Mouse (Mus musculus): ENCODE results near the gene Ccdc24. TPM values are rescaled to one million over a fixed set of nuclear protein-coding genes. Genes with fewer than 3 reads are reported as not detected.

Ccdc24 gene
- total RNA-seq, 2 experiments from 2014 or later, result not detected

DNA sequence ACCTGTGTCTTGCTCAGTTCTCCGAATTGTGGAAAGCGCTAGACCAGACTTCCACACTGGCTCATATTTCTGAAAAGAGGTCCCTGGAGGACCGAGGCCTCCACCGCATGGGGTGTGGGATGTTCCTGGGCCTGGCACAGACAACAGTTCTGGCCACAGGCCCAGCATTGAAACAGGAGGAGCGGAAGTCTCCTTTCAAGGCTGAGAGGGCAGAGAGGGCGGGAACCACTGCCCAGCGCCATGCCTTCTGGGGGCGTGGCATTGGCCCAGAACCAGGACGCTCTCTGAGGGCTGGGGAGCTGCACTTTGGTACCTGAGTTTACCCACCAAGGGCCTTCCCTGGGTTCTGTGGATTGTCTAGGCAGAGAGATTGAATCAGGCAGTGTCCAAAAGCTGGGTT is 6.3 kb downstream of the Ccdc24 start:
- ATAC-seq (replicated peaks; ENCODE audit: low FRiP score, low TSS enrichment, poor library complexity, severe bottlenecking), result peak; percentile 62

DNA sequence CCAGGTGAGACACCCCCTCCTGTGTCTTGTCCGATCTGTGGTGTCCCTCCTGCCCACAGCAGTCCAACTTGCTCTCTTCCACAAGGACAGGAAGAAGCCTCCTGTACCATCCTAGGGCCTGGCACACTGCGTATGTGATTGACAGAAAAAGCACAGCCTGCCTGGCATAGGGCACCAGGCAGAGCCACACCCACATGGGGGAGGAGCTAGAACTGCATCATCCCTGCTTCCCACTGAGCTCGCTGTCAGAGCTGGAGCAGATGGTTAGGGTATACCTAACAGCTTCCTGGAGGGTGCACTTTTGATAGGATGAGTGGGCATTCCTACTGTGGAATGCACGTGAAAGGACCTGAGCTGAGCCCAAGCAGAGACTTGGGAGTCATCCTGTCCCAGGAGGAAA is 9.5 kb downstream of the Ccdc24 start:
- ATAC-seq (replicated peaks; ENCODE audit: low FRiP score, low TSS enrichment, poor library complexity, severe bottlenecking), result no peak

DNA sequence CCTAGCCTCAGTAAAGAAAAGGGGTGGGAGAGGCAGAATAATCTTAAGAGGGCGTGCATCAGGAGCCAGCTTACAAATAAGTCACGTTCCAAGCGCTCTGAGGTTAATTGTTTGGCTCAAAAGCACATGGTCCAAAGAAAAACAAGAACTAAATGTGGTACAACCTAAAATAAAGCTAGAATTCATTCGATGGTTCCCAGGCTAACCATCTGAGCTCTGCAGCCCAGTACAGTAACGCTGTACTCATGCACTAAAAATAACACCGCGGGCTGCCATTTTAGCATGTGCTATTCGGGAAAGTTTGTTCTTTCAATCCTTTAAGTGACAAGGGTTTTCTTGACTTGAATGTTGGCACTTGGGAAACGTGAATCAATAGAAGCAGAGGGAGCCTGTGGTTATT is 11.8 kb downstream of the Ccdc24 start:
- ATAC-seq (replicated peaks; ENCODE audit: low FRiP score, low TSS enrichment, poor library complexity, severe bottlenecking), result no peak

DNA sequence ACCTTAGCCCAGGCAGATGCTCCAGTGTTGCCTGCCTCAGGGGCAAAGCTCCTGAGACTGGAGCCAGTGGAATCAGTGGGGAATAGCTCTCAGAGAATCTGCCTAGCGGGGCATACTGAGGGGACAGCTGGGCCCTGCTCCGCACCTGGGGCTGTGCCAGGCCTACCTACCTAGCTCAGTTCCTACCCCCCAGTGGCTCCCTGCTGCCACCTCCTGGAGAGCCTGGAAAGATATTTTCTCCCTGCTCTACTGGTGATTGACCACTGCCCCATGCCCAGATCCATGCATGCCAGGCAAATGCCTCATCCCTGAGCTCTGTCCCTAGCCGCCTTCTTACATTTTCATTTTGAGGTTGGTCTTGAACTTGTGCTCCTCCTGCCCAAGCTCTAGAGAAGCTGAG is 13.6 kb downstream of the Ccdc24 start:
- peak; percentile 53 for ATAC-seq (replicated peaks; ENCODE audit: low FRiP score, low TSS enrichment, poor library complexity, severe bottlenecking)

DNA sequence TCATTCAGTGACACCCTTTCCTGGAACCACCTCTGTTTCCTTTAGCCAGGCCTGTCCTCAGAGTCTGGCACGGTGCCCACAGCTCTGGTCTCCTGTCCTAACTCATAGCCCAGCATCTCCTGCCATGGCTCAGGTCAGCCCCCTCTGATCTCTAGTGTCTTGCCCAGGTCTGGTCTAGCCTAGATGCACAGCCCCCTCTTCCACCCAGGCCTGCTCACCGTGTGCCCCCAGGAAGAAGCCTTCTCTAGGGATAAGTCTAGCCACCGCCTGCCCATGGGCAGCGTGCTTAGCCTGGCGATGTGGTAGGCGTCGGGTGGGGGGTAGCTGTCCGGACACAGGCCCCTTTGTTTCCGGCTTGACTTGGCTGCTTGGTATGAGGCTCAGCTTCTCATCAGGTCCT is 17.2 kb downstream of the Ccdc24 start:
- ATAC-seq (replicated peaks; ENCODE audit: low FRiP score, low TSS enrichment, poor library complexity, severe bottlenecking), result no peak

DNA sequence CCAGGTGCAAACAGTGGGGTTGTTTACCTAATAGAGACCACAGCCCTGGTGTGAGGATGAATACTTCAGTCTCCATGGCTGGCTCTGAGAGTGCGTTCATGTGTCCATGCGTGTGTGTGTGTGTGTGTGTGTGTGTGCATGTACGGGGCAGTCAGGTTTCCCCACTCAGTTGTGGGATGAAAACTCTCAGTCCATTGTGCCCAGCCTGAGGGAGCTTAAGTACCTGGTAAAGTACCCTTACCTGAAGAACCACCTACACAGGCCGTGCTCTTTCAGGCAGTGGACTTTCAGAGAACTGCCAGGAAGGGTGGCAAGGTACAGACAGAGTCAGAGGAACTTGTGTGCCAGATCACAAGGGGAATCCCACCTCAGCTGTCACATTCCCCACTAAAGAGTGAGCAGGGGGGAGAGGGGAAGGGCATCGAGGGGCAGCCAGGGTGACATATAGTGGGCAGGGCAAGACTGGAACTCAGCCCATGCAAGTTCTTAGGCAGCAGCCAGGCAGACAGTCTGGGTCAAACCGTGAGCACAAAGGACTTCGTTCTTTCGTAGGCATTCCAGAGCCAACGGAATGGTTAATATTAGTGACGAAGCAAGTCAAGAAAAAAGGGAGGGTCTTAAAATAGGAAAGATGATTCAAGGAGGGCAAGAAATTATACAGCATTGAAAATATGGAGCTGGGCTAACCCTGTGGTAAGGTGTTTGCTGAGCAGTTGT is 20.0 kb downstream of the Ccdc24 start:
- ATAC-seq (replicated peaks; ENCODE audit: low FRiP score, low TSS enrichment, poor library complexity, severe bottlenecking), result no peak

DNA sequence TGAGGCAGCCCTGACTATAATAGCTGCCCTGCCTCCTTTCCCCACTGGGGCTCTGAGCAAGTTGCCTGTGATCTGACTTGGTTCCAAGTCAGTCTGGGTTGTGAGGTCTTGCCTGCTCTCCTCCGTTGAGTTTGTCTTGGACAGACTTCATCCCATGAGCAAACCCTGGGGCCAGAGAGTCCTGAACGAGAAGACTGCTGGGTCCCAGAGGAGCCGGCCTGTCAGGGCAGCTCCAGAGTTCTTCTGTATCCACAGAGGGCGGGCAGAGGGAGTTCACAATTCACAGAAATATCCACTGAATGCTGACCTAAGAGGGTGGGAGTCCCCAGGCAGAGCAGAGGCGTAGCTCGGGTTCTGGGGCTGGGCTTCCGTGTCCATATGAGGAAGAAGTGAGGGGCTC is 21.5 kb downstream of the Ccdc24 start:
- ATAC-seq (replicated peaks; ENCODE audit: low FRiP score, low TSS enrichment, poor library complexity, severe bottlenecking), result no peak

DNA sequence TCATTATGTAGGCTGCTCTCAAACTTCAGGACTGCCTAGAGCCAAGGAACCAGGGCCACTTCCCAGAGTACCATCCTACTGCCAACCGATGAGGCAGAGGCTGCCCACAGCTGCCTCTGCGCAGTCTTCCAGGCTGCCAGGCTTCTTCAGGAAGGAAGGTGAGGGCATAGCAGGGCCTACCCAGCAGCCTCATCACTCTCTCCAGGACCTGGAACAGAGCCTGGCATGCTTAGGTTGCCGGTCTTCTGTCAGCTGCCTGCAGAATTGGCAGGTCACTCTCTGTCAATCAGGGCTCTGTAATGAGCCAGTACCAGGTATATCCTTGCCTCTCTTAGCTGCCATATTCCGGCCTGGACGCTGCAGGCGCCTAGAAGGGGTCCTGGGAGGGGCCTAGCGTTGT is 22.2 kb downstream of the Ccdc24 start:
- ATAC-seq (replicated peaks; ENCODE audit: low FRiP score, low TSS enrichment, poor library complexity, severe bottlenecking), result no peak

DNA sequence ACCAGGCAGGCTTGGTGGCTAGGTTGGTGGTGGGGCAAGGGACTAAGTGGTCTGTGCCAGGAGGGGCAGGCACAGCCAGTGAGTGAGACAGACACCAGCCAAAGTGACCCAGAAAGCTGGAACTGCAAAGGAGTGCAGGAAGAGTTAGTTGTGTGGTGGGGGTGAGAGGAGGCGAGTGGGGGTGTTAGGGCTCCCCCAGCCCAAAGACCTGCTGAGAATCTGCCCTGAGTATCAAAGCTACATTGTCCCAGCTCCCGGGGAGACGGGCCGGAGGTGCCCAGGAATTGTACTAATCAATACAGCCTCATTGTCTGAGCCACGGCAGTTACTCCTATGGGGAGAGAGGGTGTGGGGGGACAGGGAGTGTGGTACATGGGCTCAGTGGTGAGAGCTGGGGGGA is 22.9 kb downstream of the Ccdc24 start:
- ATAC-seq (replicated peaks; ENCODE audit: low FRiP score, low TSS enrichment, poor library complexity, severe bottlenecking), result no peak

DNA sequence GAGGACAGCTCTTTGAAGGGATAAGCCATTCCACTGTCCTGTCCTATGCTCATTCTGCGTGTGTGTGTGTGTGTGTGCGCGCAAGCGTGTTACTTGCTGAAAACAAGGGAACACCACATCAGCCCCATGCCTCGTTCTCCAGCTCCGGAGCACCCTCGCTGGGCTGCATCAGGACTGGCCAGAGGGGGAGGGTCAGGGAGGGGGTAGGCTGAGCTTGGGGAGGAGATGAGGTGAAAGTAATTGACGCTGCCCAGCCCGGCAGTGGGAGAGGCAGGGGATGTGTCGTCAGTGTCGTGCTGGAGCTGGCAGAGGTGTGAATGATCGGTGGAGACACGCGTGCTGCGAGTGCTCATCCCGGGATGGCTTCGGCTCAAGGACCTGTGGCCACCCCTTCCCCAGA is 23.3 kb downstream of the Ccdc24 start:
- no peak for ATAC-seq (replicated peaks; ENCODE audit: low FRiP score, low TSS enrichment, poor library complexity, severe bottlenecking)

DNA sequence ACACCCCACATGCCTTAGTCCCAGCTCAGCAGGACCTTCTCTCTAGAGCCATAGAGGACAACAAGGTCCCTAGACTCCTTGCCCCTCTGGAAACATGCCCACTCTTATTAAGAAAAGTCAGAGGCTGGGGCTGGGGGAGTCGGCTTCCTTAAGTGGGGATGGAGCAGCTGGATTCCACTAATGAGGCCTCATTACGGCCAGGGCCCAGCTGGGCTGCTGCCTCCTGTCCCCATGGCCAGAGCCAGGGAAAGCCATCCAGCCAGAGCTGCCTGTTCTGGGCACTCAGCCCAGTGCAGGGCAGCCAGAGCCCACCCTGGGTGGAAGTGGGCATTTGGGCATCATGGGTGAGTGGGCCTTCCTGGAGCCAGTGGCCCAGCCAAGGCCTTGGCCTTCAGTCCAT is 25.3 kb downstream of the Ccdc24 start:
- ATAC-seq (replicated peaks; ENCODE audit: low FRiP score, low TSS enrichment, poor library complexity, severe bottlenecking), result no peak

DNA sequence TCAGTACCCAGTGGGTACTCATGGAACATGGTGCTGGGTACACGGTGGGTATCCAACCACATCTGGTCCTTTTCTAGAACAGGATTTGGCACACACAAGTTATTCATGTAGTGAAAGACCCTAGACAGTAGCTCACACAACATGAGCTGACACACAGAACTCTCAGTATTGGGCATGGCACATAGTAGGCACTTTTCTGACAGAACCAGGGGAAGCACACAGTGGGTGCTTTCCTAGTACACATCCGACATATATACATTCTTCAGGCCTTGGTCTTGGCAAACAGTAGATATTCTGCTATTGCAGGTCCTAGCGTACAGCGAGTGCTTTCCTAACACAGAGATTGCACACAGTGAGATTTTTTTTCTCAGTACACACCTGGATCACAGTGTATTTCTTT is 26.1 kb downstream of the Ccdc24 start:
- no peak for ATAC-seq (replicated peaks; ENCODE audit: low FRiP score, low TSS enrichment, poor library complexity, severe bottlenecking)

DNA sequence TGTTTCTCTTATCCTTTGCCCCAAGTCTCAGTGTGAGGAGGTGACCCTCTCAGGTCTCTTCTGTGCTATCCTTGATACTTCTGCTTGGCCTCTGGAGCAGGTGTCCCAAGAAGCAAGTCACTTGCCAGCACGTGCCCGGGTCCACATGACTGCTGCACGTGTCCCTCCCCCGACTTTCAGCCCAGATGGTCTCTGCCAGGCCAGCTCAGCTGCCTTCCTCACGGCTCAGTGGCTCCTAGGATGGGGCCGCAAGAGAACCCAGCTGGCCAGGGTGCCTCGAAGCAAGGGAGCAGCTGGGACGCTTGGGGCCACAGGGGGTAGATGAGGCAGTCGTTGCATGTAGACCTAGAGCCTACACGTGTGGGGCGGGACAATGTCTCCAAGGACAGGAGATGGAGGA is 27.0 kb downstream of the Ccdc24 start:
- no peak for ATAC-seq (replicated peaks; ENCODE audit: low FRiP score, low TSS enrichment, poor library complexity, severe bottlenecking)

DNA sequence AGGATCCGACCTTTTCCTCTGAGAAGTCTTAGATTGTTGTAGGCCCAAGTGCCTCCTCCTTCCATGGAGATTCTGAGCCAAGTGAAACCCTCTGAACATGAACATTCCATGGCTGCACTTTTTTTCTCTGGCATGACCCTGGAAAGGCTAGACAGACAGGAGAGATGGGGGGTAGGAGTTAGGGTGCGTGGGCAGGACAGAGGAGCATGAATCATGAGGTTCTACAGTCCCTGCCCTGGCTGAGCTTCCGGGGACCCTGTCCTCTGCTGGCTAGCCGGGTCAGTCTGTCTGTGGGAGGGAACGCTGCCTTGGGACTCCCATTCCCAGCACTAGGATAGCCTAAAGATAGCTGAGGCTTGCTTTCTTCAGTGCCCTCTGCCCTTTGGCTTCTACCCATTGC is 27.9 kb downstream of the Ccdc24 start:
- no peak for ATAC-seq (replicated peaks; ENCODE audit: low FRiP score, low TSS enrichment, poor library complexity, severe bottlenecking)

DNA sequence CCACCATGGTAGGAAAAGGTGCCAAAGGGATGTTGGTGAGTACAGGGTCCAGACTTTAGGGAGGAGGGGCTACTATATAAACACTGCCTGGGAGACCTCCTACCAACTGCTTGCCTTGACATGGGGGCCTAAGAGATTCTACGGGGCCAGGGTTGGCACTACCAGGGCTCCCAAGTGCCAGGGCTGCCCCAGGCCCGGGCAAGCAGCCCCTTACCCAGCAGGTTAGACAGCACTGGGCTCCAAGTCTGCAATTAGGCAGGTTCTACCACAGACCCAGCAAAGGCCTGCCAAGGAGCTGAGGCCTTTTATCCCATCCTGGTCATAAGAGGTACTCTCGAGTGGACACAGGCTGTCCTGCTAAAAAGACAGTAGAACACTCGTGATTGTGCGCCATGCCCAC is 29.3 kb downstream of the Ccdc24 start:
- no peak for ATAC-seq (replicated peaks; ENCODE audit: low FRiP score, low TSS enrichment, poor library complexity, severe bottlenecking)

DNA sequence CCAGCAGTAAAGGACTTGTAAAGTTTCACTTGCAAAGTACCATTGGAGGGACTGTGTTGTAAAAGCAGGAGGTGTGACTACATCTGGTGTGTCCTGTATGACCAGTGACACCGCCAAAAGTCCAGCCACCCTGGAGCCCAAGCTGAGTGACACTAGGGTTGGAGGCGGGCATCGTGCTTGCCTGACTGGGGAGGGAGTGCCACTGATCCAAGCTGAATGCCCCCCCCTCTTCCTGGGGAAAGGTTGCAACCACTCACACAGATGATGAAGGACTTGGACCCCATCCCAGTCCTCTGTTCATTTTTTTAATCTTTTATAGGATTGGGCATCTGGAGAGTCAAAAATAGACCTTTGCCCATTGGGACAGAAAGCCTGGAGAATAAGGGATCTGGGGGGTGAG is 30.8 kb downstream of the Ccdc24 start:
- ATAC-seq (replicated peaks; ENCODE audit: low FRiP score, low TSS enrichment, poor library complexity, severe bottlenecking), result no peak

DNA sequence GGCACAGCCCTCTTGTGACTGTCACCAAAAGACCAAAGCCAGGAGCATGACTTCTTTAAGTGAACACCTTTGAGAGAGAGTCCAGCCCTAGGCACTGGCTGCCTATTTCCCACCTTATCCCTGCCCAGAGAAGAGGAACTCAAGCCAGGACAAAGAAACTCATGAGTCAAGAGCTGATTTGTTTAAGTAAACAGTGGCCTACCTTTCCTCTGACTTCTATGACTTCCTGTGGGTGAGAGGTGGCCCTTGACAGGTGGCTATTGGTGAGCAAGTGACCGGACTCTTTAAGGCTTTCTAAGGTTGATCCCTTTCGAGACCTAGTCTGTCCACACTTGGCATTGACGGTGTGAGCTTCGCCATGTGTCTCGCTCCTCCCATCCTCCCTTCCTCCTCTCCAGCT is 31.5 kb downstream of the Ccdc24 start:
- ATAC-seq (replicated peaks; ENCODE audit: low FRiP score, low TSS enrichment, poor library complexity, severe bottlenecking), result no peak

DNA sequence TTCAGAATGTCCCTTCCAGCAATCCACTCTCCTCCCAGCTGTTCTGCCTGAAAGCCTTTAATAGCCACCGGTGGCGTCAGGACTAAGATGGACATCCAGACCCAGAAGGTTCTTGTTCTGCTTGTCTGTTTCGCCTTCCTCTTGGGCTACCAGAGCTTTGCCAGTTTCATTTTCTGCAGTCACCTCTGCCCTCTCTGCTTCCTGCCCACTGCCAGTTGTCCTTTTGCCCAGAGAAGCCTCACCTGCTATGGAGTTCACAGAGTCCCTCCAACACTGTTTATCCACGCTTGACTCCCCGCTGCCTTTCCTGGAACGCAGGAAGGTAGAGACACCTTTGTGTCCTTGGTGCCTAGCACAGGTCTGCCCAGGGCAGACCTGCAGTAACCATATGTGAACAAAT is 33.0 kb downstream of the Ccdc24 start:
- no peak for ATAC-seq (replicated peaks; ENCODE audit: low FRiP score, low TSS enrichment, poor library complexity, severe bottlenecking)

DNA sequence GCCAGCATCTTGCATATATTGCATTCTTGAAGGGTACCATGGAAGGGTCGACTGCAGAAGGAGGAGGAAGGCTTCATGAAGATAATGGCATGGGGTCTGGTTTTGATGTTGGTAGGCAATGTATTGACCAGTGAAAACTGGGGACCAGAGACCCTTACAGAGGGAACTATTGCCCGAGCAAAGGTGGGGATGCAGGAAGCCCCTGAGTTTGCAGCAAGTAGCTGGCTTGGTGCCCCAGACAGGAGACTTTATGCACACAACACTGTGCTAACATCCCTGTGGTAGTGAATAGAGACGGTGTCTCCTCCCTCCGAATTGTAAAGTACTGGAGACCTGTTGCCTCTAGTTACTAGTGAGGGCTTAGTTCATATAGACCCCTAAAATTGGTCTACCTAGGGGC is 35.1 kb downstream of the Ccdc24 start:
- ATAC-seq (replicated peaks; ENCODE audit: low FRiP score, low TSS enrichment, poor library complexity, severe bottlenecking), result no peak

DNA sequence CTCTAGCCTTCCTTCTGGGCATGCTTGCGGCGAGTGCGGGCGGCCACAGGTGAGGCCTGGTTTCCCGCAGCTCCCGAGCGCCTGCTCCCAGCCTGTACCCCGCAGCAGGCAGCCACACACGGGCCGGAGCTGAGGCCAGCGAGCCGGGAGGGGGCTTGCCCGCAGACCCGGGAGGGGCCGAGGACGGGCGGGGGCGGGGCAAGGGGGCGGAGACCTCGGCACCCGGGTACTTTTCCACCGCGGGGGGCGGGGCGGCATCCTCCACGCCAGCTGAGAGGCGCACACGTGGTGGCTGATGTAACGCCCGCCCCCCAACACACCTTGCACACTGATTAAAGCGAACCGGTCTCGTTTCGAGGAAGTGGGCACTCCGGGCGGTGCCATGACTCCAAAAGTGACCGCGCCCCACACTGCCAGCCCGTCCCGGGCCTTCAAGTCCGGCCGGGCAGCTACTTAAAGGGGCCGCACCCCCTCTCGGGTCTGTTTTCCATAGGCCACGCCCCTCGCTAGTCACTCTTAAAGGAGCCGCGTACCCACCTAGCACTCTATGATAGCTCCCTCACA is 36.1 kb downstream of the Ccdc24 start:
- peak; percentile 61 for ATAC-seq (replicated peaks; ENCODE audit: low FRiP score, low TSS enrichment, poor library complexity, severe bottlenecking)

DNA sequence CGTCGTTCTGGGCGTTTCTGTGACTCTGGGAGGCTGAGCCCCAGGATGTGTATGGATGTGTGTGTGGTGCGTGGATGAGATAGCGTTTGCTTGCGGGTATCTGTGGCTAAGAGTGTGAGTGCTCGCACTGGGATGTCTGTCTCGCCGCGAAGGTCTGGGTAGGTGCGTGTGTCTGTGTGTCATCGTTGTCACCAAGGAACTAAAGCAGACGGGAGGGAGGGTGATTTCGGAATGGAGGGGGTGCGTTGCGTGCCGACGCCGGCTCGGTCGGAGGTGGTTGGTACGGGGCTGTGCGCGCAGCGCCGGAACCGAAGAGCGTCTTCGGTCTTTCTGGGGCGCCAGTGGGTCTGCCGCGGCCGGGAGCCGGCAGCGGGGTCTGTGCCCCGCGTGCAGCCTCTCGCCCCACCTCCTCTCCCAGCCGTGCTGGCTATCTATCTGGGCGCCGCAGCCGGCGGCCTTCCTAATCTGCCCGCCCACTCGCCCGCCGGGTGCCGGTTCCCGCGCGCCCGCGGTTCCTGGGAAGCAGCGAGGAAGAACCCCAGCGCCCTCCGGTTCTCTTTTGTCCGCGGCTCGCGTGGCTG is 36.7 kb downstream of the Ccdc24 start:
- ATAC-seq (replicated peaks; ENCODE audit: low FRiP score, low TSS enrichment, poor library complexity, severe bottlenecking), result peak; percentile 31
